Mouse (Mus musculus) heart, adult 2 months (tissue): Measurements from ENCODE around the gene Dhh.

ENCODE experiments used
- CTCF ChIP-seq: fragments of 200-600 bp; IDR thresholded peaks from 2 replicates; pipeline ENCODE4 v1.8.1; 2022; ENCODE audit warnings: antibody characterized with exemption, mild to moderate bottlenecking, moderate library complexity
- EP300 ChIP-seq: fragments of 200-500 bp; IDR thresholded peaks from 2 replicates; pipeline ENCODE4 v1.6.1; 2011; ENCODE audit warnings: low read depth, low read length, control low read depth; ENCODE audit not compliant: insufficient read depth

DNA sequence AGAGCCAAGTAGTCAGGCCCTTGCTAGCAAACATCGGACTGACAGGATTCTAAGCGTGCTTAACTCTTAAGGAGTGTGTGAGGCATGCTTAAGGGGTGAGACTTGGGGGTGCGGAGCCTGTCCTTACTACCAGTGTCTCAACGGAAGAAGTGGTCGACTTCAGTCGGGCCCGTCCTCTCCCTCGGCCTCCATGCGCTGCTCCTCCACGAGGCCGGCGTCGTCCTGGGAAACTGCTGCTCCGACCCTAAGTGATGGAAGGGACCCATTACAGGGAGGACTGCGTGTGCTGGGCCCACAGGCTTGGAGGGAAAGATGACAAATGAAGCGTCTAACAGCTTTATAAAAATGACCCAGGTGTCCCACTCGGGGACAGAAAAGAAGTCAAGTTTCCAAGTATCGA, 37.4 kb downstream of the Dhh start:
- TF ChIP-seq EP300 = no peak
- no peak for TF ChIP-seq CTCF
